Mouse (Mus musculus) ES-Bruce4 (cell line): ENCODE data around the gene Coro2a. TPM values are rescaled to one million over a fixed set of nuclear protein-coding genes. Genes with fewer than 3 reads are reported as not detected.

Experiments used
- H3K27ac ChIP-seq: 2 replicates; pipeline ENCODE4 v1.5.1; 2012; ENCODE audit warnings: low read length, inconsistent platforms; ENCODE audit not compliant: insufficient read depth
- H3K27me3 ChIP-seq: 2 replicates; pipeline ENCODE4 v1.6.1; 2012; ENCODE audit warnings: mild to moderate bottlenecking, low read length, inconsistent platforms; ENCODE audit not compliant: control insufficient read depth, poor library complexity, insufficient read depth, severe bottlenecking
- H3K36me3 ChIP-seq: 2 replicates; pipeline ENCODE4 v1.6.1; 2012; ENCODE audit warnings: inconsistent platforms, mild to moderate bottlenecking, low read length, moderate library complexity; ENCODE audit not compliant: control insufficient read depth, poor library complexity, insufficient read depth, severe bottlenecking
- H3K4me1 ChIP-seq: one replicate; pipeline ENCODE4 v1.8.1; 2011; ENCODE audit warnings: low read length; ENCODE audit not compliant: control insufficient read depth, insufficient read depth
- H3K4me3 ChIP-seq: 2 replicates; pipeline ENCODE4 v1.5.1; 2011; ENCODE audit warnings: low read depth, mild to moderate bottlenecking, low read length
- H3K9ac ChIP-seq: 2 replicates; pipeline ENCODE4 v1.6.1; 2012; ENCODE audit warnings: low read depth, mild to moderate bottlenecking, inconsistent platforms; ENCODE audit not compliant: poor library complexity, severe bottlenecking
- H3K9me3 ChIP-seq: replicated peaks from 2 replicates; pipeline ENCODE4 v1.6.1; 2012; ENCODE audit warnings: mild to moderate bottlenecking, low read length, inconsistent platforms; ENCODE audit not compliant: control insufficient read depth, poor library complexity, insufficient read depth, severe bottlenecking
- CTCF ChIP-seq: IDR thresholded peaks from one replicate; pipeline ENCODE4 v1.8.1; 2011; ENCODE audit warnings: low read depth, low read length
- EP300 ChIP-seq: IDR thresholded peaks from 2 replicates; pipeline ENCODE4 v1.6.1; 2011; ENCODE audit warnings: low read depth, low read length; ENCODE audit not compliant: insufficient read depth
- POLR2A ChIP-seq: IDR thresholded peaks from one replicate; pipeline ENCODE4 v1.8.1; 2011; ENCODE audit warnings: low read length; ENCODE audit not compliant: insufficient read depth
- polyA plus RNA-seq: library from polyadenylated mRNA; stranded (reverse); fragments of >200 nt; gene quantifications from 2 replicates; pipeline ENCODE4 v1.2.4, GENCODE M21; 2011; ENCODE audit warnings: low read depth; ENCODE audit not compliant: missing spikeins, insufficient read depth, insufficient read length

Coro2a gene
- polyA plus RNA-seq, 1 experiment, result 13.1 TPM

GRCm38 (mm10) chr4:46562841-46563240 is 39.2 kb downstream of the Coro2a start:
- H3K4me1 ChIP-seq, result no peaks in the 10 kb centered on the region
- no peaks in the 10 kb centered on the region for H3K27me3 ChIP-seq
- H3K9ac ChIP-seq, result no peak overlapping the region
- no peaks in the 10 kb centered on the region for H3K36me3 ChIP-seq
- no peaks in the 10 kb centered on the region for H3K9me3 ChIP-seq
- no peak overlapping the region for H3K4me3 ChIP-seq
- no peak for TF ChIP-seq CTCF
- no peak for TF ChIP-seq POLR2A
- TF ChIP-seq EP300, result no peak
- H3K27ac ChIP-seq, result no peak overlapping the region

DNA sequence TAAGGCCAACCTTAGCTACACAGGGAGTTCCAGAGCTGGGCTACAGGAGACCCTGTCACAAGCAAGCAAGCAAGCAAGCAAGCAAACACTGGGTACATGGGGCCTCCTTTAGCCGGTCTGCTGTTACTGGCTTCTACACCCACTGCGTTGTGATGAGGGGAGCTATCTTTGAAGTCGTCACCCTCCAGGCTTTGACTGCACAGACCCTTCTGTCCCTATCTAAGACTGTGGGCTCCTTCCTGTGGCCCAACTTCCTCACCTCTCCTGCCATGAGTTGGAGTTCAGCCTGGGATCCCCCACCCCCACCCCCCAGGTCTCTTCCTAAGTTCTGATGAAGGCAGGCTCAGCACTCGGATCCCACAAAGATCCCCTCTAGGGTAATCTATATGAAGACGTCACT is 40.0 kb downstream of the Coro2a start:
- H3K27me3 ChIP-seq, result no peaks in the 10 kb centered on the region
- TF ChIP-seq CTCF, result no peak
- no peak for TF ChIP-seq POLR2A
- no peak for TF ChIP-seq EP300
- H3K36me3 ChIP-seq, result no peaks in the 10 kb centered on the region
- no peaks in the 10 kb centered on the region for H3K9me3 ChIP-seq
- H3K9ac ChIP-seq, result no peak overlapping the region
- no peak overlapping the region for H3K27ac ChIP-seq
- no peak overlapping the region for H3K4me3 ChIP-seq
- no peaks in the 10 kb centered on the region for H3K4me1 ChIP-seq

GRCm38 (mm10) chr4:46560069-46560705 is 41.8 kb downstream of the Coro2a start:
- no peaks in the 10 kb centered on the region for H3K9me3 ChIP-seq
- H3K27ac ChIP-seq, result no peak overlapping the region
- no peaks in the 10 kb centered on the region for H3K4me1 ChIP-seq
- TF ChIP-seq EP300 (no peak), CTCF (no peak), POLR2A (no peak)
- no peak overlapping the region for H3K4me3 ChIP-seq
- H3K27me3 ChIP-seq, result no peaks in the 10 kb centered on the region
- H3K36me3 ChIP-seq, result no peaks in the 10 kb centered on the region
- no peak overlapping the region for H3K9ac ChIP-seq

DNA sequence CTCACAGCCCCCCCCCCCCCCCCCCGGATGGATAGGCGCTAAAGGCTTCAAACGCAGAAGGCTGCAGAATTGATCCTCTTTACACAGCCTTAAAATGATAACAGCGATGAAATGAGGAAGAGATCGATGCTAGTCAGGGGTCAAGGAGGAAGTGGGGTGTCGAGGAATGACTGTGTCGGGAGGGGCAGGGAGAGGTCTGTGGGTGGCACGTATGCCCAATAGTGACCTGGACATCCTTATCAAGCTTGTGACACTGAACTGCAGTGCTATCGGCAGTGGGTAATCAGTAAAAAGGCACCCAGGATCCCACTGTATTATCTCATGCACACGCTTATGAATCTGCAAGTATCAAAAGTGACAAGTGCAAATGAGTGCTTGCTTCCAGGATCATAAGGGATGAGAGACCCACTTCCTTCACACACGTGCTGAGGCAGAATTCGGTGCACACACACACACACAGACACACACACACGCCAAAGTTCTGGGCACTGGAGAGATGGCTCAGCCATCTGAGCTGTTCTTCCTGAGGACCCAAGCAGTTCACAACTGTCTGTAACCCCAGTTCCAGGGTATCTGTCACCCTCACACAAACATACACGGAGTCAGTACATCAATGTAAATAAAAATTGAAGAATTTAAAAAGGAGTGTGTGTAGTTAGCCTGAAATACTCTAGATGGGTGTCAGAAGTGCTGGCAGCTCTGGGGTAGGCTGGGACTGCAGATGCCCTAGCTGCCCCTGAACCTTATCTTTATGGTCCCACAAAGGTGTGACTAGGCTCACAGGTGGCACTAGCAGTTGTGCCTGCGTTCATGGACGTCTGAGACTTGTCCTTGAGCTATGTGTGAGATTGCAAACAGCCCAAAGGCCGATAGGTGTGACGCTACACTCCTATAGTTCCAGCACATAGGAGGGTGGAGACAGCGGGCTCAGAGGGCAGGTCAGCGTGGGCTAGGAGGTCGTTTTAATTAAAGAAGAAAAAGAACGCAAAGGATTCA is 43.0 kb downstream of the Coro2a start:
- Histone ChIP-seq H3K27ac (no peak overlapping the region), H3K36me3 (no peaks in the 10 kb centered on the region), H3K4me3 (no peak overlapping the region), H3K9ac (no peak overlapping the region), H3K27me3 (no peaks in the 10 kb centered on the region), H3K9me3 (no peaks in the 10 kb centered on the region), H3K4me1 (peaks cover 3% of the 10 kb centered on the region)
- TF ChIP-seq EP300 (no peak), POLR2A (no peak), CTCF (no peak)

DNA sequence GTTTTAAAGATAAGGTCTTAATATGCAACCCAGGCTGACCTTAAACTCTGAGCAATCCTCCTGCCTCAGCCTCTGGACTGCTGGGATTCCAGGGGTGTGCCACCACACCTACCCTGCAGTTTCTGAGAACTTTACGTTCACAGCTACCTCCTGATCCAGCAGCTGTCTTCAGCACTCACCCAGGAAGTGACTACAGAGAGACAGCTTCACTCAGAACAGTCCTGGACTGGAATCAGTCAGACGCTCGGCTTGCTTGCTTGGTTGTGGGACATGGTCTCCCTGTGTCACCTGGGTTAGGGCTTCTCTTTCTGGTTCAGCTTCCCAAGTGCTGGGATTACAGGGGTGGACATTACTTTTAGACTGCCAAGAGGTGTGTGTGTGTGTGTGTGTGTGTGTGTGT is 45.1 kb downstream of the Coro2a start:
- no peak for TF ChIP-seq EP300
- TF ChIP-seq POLR2A, result no peak
- TF ChIP-seq CTCF, result no peak
- H3K27ac ChIP-seq, result no peak overlapping the region
- no peaks in the 10 kb centered on the region for H3K9me3 ChIP-seq
- H3K4me3 ChIP-seq, result no peak overlapping the region
- H3K36me3 ChIP-seq, result no peaks in the 10 kb centered on the region
- no peaks in the 10 kb centered on the region for H3K27me3 ChIP-seq
- H3K4me1 ChIP-seq, result peaks cover 3% of the 10 kb centered on the region
- no peak overlapping the region for H3K9ac ChIP-seq

DNA sequence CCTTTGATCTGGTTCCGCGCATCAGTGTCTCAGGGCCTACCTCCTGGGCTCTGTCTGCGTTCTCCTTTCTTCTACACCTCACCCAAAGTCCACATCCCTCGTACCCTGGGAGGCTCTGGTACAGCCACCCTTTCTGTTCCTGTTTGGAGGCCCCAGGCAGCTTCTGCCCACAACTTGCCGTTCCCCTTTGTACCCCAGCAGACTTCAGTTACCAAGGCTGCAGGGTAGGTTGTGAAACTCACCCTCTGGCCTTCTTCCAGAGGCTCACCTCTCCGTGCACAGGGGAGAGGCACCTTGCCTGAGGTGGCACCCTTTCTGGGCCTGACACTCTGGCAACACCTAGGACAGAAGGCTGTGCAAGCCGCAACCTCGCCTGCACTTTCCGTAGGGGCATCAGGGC is 46.2 kb downstream of the Coro2a start:
- Histone ChIP-seq H3K4me1 (peaks cover 3% of the 10 kb centered on the region), H3K9me3 (no peaks in the 10 kb centered on the region), H3K27me3 (no peaks in the 10 kb centered on the region), H3K27ac (no peak overlapping the region), H3K9ac (no peak overlapping the region), H3K36me3 (no peaks in the 10 kb centered on the region), H3K4me3 (no peak overlapping the region)
- TF ChIP-seq POLR2A (no peak), EP300 (no peak), CTCF (no peak)
